Comparison of ENCODE assay signal across 8 mouse cellular contexts in the genomic region with DNA sequence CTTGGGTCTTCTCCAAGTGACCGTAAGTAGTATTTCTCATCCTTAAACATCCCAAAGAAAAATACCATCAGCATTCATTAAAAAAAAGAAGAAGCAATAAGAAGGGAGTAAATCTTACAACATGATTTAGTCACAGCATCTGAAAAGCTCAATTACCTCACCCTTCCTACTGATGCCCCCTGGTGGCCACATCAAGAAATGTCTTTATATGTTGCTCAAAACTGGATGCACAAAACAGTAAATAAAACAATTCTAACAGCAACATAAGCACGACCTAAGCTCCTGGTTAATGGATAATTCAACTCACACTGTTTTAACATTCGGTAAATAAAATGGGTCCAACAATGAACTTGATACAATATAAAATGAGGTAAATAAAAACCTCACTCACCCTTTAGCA. TPM values are rescaled to one million over a fixed set of nuclear protein-coding genes. Genes with fewer than 3 reads are reported as not detected.
DNase-seq lines count a peak whose midpoint lies in the region; ATAC-seq lines count a peak whose summit lies in the region.

No protein-coding gene starts in this region.

- no peak overlapping the region for H3K27ac ChIP-seq in midbrain, embryonic 10.5 days (replicated peaks)
- no peak overlapping the region for H3K27ac ChIP-seq in midbrain, embryonic 15.5 days
- no peak overlapping the region for H3K27ac ChIP-seq in embryonic facial prominence, embryonic 14.5 days (replicated peaks; ENCODE audit: low read depth, low read length)

- H3K36me3 ChIP-seq in midbrain, embryonic 10.5 days = peaks cover 85% of the 10 kb centered on the region
- peaks cover 9% of the 10 kb centered on the region; the same call in 1 of the 2 replicates for H3K36me3 ChIP-seq in midbrain, embryonic 15.5 days (replicated peaks)
- H3K36me3 ChIP-seq in embryonic facial prominence, embryonic 14.5 days (ENCODE audit: control insufficient read depth, insufficient read depth, low read length) = peaks cover 68% of the 10 kb centered on the region

- H3K9me3 ChIP-seq in midbrain, embryonic 10.5 days (replicated peaks) = no peaks in the 10 kb centered on the region
- H3K9me3 ChIP-seq in midbrain, embryonic 15.5 days = no peaks in the 10 kb centered on the region
- no peaks in the 10 kb centered on the region for H3K9me3 ChIP-seq in embryonic facial prominence, embryonic 14.5 days (ENCODE audit: control insufficient read depth, low read length)

- intact Hi-C loops in left cerebral cortex, postnatal 36 days (cut with DNase I) = loop anchor here (5.0 kb wide), 1 partner anchor 1507 kb away; no protein-coding TSS in a partner anchor

- DNase-seq in adrenal gland, adult (ENCODE audit: inconsistent age in 2 of 2, low spot score in 1 of 2) = peak; percentile 31 to 76
- no peak for DNase-seq in adrenal gland, adult 8-10 months
- peak; percentile 17 for DNase-seq in midbrain, embryonic 10.5 days (ENCODE audit: low spot score)
- DNase-seq in adrenal gland, postnatal 25 days = peak; percentile 31
- DNase-seq in embryonic facial prominence, embryonic 14.5 days (ENCODE audit: low spot score) = peak; percentile 49
- peak; percentile 30 to 36 for DNase-seq in left cerebral cortex, postnatal 36 days (ENCODE audit: low spot score in 2 of 2)
- DNase-seq in right cerebral cortex, adult 2 months (ENCODE audit: low spot score in 2 of 2) = peak; percentile 40 to 75

- no peak overlapping the region for H3K4me3 ChIP-seq in midbrain, embryonic 10.5 days
- no peak overlapping the region for H3K4me3 ChIP-seq in midbrain, embryonic 15.5 days
- H3K4me3 ChIP-seq in embryonic facial prominence, embryonic 14.5 days (ENCODE audit: low read depth, low read length) = no peak overlapping the region

- H3K4me1 ChIP-seq in midbrain, embryonic 10.5 days = no peaks in the 10 kb centered on the region
- no peaks in the 10 kb centered on the region for H3K4me1 ChIP-seq in midbrain, embryonic 15.5 days
- no peaks in the 10 kb centered on the region for H3K4me1 ChIP-seq in embryonic facial prominence, embryonic 14.5 days (ENCODE audit: control insufficient read depth, insufficient read depth, low read length)

- ATAC-seq in midbrain, embryonic 15.5 days (replicated peaks) = no peak
- ATAC-seq in embryonic facial prominence, embryonic 14.5 days (ENCODE audit: low read depth) = no peak

- H3K27me3 ChIP-seq in midbrain, embryonic 10.5 days (ENCODE audit: low read depth, poor library complexity, severe bottlenecking) = no peaks in the 10 kb centered on the region
- H3K27me3 ChIP-seq in midbrain, embryonic 15.5 days (replicated peaks) = no peaks in the 10 kb centered on the region
- no peaks in the 10 kb centered on the region for H3K27me3 ChIP-seq in embryonic facial prominence, embryonic 14.5 days (replicated peaks; ENCODE audit: control insufficient read depth, insufficient read depth, low read length)

- H3K4me2 ChIP-seq in midbrain, embryonic 15.5 days = no peak overlapping the region
- no peak overlapping the region for H3K4me2 ChIP-seq in embryonic facial prominence, embryonic 14.5 days (ENCODE audit: low read depth, low read length)

- 72% methylated on average over 3 of the region's 3 CpGs for WGBS in midbrain, embryonic 10.5 days
- WGBS in midbrain, embryonic 15.5 days = 70% methylated on average over 3 of the region's 3 CpGs
- 63% methylated on average over 3 of the region's 3 CpGs for WGBS in embryonic facial prominence, embryonic 14.5 days

- no peak overlapping the region for H3K9ac ChIP-seq in midbrain, embryonic 15.5 days
- H3K9ac ChIP-seq in embryonic facial prominence, embryonic 14.5 days (ENCODE audit: low read depth, low read length) = no peak overlapping the region

RNA-seq across cellular contexts. Expression of gene Maip1, which starts 12.1 kb away (rescaled TPM):
- 10 to 100 TPM; 10.2 to 12.1 (median 11.5) TPM for total RNA-seq in adrenal gland, adult 8-10 months (2022)
- polyA plus RNA-seq in midbrain, embryonic 10.5 days (2016; fragmentation: Nextera tagmentation; extraction: Ambion mirVana) = 18.7 and 19.5 TPM in 2 replicates
- polyA plus RNA-seq in midbrain, embryonic 15.5 days (2015; fragmentation: Nextera tagmentation; extraction: Ambion mirVana) = 17.1 and 17.5 TPM in 2 replicates
- total RNA-seq in adrenal gland, postnatal 25 days (2021) = 10.8 and 12.4 TPM in 2 replicates
- 16.0 and 16.8 TPM in 2 replicates for polyA plus RNA-seq in embryonic facial prominence, embryonic 14.5 days (2014; fragmentation: Nextera tagmentation; extraction: Ambion mirVana)
- 10 to 100 TPM; 10.8 to 12.5 TPM for total RNA-seq in left cerebral cortex, postnatal 36 days (2021)

RNA-seq across cellular contexts. Expression of gene Tyw5, which starts 12.8 kb away (rescaled TPM):
- total RNA-seq in adrenal gland, adult 8-10 months (2022) = 10 to 100 TPM; 17.0 to 24.4 (median 21.4) TPM
- polyA plus RNA-seq in midbrain, embryonic 10.5 days (2016; fragmentation: Nextera tagmentation; extraction: Ambion mirVana) = 27.9 and 33.8 TPM in 2 replicates
- 21.0 and 22.8 TPM in 2 replicates for polyA plus RNA-seq in midbrain, embryonic 15.5 days (2015; fragmentation: Nextera tagmentation; extraction: Ambion mirVana)
- total RNA-seq in adrenal gland, postnatal 25 days (2021) = 14.6 and 15.9 TPM in 2 replicates
- 21.7 and 25.8 TPM in 2 replicates for polyA plus RNA-seq in embryonic facial prominence, embryonic 14.5 days (2014; fragmentation: Nextera tagmentation; extraction: Ambion mirVana)
- 10 to 100 TPM; 23.4 to 28.3 TPM for total RNA-seq in left cerebral cortex, postnatal 36 days (2021)

RNA-seq across cellular contexts. Expression of gene 1700066M21Rik, which starts 16.6 kb away (rescaled TPM):
- 10 to 100 TPM in 2 of 4 experiments, 1 to 10 TPM in 2; 6.0 to 12.1 (median 9.0) TPM for total RNA-seq in adrenal gland, adult 8-10 months (2022)
- polyA plus RNA-seq in midbrain, embryonic 10.5 days (2016; fragmentation: Nextera tagmentation; extraction: Ambion mirVana) = 9.3 and 9.7 TPM in 2 replicates
- polyA plus RNA-seq in midbrain, embryonic 15.5 days (2015; fragmentation: Nextera tagmentation; extraction: Ambion mirVana) = 16.8 and 17.3 TPM in 2 replicates
- 7.8 and 9.9 TPM in 2 replicates for total RNA-seq in adrenal gland, postnatal 25 days (2021)
- 19.3 and 20.9 TPM in 2 replicates for polyA plus RNA-seq in embryonic facial prominence, embryonic 14.5 days (2014; fragmentation: Nextera tagmentation; extraction: Ambion mirVana)
- 10 to 100 TPM; 21.9 to 23.4 TPM for total RNA-seq in left cerebral cortex, postnatal 36 days (2021)
